Mouse (Mus musculus) right cerebral cortex, postnatal 10 days (tissue): Measurements from ENCODE around the gene Bdh1.
A peak's percentile ranks its signal among the peaks of the same experiment; 100 is the strongest.
"Not testable (repeated sequence)": the region's sequence is repeated elsewhere in the genome, so short reads cannot be mapped to it uniquely, and the experiment has no call there.

ENCODE experiments used
- DNase-seq, 2 experiments: peaks; one replicate each; pipeline ENCODE4 v3.0.0; 2021; ENCODE audit warnings: low spot score in 2 of 2

Bdh1 gene

DNA sequence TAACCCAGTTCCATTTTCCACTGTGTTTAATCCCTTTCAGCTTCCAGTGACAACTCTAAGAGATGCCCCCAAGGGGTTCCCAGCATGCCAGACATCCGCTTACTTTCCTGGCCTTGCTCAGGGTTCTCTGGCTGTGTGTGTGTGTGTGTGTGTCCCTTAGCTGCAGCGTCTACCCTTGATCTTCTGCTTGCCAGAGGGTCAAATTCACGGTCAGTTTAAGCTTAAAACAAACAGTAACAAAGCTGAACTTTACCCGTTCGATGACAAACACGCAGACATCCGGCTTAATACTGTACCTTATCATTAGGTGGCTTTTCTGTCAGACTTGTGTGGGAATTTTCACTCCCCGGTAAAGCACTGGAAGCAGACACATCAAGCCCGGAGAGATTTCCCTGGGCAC lies at the start of gene Bdh1:
Gene Bdh1, plus strand, starts transcription at position 281 of the 400 bp plus-strand sequence.
- DNase-seq: no peak

- peak in 1 of 2 experiments; percentile 44 for DNase-seq
These were observed 49.8 kb upstream of the Bdh1 start for GRCm38 (mm10) chr16:31372316-31372715.

DNA sequence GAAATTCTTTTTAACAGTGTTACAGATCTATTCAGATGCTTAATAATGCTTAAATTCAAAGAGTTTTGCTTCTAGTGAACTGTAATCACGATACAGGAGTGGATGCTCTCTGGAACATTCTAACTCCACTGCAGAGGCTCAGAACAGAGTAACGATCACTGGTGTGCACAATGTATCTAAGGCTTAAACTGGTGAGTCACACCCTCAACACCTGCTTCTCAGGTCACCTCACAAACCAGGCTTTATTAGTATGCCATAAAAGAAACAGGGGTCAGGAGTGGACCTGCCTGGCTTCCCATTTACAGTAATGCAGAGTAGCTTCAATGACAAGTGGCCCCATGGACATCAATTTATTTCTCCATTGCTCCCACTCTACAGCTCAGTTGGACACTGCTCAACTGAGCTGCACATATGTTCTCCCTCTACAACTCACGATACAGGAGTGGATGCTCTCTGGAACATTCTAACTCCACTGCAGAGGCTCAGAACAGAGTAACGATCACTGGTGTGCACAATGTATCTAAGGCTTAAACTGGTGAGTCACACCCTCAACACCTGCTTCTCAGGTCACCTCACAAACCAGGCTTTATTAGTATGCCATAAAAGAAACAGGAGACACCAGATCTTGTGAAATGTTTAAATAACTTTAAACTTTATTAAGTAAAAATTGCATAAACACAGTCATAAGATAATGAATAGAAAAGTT lies 46.0 kb upstream of the Bdh1 start:
- DNase-seq: not testable (repeated sequence)

GRCm38 (mm10) chr16:31388269-31388668 lies 33.8 kb upstream of the Bdh1 start:
- DNase-seq: not testable (repeated sequence)

DNA sequence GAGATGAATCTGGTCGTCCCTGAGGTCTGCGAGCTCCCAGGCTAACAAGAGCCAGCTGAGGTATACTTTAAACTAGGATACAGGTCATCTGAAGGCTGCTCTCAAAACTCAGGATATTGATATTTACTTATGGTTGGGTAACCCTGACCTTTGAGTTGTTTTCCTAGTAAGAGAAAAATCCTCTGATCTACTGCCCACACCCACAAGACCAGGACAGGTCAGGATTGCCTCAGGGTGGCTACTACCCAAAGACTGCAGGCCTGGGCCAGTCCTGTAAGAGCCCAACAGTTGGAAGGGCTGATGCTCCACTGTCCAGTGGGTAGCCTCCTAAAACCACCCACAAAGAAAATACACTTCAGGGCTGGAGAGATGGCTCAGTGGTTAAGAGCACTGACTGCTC lies 22.8 kb upstream of the Bdh1 start:
- no peak for DNase-seq

DNA sequence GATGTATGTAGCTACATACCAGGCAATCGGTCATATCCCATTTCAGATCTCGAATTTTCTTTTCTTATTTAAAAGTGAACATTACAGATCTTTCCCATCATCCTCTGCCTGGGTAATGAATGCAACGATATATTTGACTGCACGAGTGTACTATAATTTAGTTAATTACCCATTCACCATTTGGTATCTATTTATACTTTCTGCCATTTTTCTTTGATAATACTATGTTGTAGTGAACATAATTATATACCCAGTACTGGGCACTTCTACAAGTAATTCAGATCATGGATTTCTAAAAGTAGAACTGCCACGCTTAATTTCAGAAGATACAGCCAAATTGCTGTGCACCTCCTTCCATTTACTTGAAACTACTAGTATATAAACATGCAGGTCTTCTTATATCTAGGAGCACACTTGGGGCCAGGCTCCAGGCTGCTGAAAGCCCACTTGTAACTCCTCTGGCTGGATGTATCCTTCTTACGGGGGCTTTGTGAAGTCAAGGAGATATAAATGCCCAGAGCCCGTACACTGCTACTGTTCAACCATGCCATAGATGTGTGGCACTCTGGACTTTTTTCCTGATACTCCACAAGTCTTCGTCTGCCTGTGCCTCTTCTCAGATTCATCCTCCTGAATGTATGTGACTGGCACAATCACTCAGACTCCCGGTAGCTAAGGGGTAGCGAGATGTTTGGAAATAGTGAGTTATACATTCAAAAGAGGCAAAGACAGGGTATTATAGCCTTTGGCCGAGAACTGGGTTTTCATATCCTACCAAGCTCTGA lies 21.0 kb upstream of the Bdh1 start:
- DNase-seq: no peak

DNA sequence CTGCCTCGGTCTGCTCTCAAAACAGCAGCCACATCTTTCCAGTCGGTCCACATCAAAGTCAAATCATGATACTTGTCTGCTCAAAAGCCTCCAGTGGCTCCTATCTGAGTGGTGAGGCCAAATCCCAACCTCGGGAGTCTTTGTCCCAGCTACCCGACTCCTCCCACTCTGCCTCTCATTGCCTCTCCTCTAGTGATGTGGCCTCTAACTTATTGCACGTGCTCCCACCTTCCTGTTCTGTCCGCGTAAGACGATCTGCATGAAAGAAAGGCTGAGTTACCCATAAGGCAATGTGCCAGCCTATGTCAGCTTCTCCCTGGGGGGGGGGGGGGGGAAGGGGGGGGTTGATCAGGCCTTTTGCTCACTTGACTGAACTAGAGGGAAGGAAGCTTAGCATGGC lies 20.0 kb upstream of the Bdh1 start:
- no peak for DNase-seq

GRCm38 (mm10) chr16:31403971-31404370 lies 18.1 kb upstream of the Bdh1 start:
- DNase-seq: no peak

DNA sequence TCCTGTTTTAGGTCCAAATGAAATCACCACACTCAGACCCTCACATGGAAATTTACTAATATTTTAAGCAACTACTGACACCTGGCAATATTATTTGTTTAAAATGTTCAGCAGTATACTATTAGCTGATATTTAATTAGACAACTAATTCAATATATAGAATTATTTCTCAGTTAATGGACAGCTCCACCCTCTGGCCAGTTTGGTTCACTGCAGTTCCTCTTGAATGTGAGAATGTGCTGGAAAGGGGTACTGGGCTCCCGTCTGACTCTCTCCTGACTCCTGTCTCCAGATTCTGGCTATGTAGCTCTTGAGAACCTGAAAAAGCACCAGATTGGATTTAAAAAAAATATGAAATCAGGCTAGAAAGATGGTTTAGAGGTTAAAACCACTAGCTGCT lies 17.0 kb upstream of the Bdh1 start:
- no peak for DNase-seq

GRCm38 (mm10) chr16:31407872-31408271 lies 14.2 kb upstream of the Bdh1 start:
- no peak for DNase-seq

DNA sequence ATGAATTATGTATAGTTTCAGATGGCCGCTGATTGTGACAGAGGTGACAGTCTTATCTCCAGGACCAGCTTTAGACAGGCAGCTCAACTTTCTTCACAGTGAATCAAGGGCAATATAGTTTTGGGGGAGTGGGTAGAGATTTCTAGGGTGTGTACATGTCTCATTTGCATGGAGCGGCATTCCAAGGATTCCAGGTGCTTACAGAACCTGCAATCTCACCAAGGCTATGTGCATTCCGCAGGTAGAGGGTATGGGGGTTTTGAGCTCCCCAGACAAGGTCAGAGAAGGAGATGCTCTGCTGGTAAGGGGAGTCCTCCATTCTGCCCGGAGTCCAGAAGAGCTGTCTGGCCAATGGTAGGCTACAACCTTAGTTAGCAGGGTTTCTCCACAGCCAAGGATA lies 11.1 kb upstream of the Bdh1 start:
- no peak for DNase-seq

DNA sequence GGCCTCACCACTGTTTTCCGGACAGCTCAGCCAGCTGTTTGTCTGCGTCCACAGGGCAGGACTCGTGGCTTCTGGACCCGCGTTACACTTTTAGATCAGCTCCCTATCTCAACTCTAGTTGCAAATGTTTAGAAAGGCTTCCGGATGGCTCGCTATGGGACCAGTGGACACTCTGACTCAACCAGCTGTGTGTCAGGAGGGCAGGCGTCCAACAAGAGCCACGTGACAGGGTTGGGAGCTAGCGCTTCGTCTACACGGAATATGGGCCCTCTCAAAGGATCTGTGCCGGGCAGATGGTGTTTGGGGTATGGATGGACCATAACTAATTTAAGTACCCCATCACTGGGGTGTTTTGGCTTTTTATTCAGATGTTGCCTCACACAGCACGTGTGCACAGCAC lies 9.8 kb upstream of the Bdh1 start:
- peak in 1 of 2 experiments; percentile 36 for DNase-seq

DNA sequence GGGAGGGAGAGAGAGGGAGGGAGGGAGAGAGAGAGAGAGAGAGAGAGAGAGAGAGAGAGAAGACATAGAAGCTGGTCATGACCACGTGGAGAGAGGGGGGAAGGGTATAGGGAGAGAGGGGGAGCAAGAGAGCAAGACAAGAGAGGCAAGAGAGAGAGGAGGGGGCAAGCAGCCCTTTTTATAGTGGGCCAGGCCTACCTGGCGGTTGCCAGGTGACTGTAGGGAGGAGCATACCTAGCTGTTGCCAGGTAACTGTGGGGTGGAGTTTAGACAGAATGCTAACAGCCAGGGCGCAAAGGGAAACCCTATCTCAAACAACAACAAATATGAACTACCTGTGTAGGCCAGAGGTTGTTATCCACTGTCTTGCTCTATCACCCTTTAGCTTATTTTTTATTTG lies 8.3 kb upstream of the Bdh1 start:
- peak in 1 of 2 experiments; percentile 11 for DNase-seq

GRCm38 (mm10) chr16:31415885-31416450 lies 6.1 kb upstream of the Bdh1 start:
- peak in 1 of 2 experiments; percentile 12 for DNase-seq

DNA sequence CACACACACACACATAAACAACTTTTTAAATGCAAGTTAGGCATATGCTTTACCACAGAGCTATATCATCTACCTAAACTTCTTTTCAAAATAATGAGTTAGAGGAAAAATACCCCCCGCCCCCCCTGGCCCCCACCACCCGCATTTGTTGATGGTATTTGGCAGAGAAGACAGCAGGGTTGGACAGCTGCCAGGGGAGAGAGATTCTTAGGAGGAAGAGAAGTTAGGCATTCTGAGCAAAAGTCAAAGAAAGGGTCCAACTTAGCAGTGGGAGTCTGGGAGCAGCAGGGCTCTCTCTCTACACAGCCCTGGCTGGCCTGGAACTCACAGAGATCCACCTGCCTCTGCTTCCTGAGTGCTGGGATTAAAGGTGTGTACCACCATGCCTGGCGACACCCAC lies 3.4 kb upstream of the Bdh1 start:
- no peak for DNase-seq

GRCm38 (mm10) chr16:31419457-31419856 lies 2.6 kb upstream of the Bdh1 start:
- no peak for DNase-seq

DNA sequence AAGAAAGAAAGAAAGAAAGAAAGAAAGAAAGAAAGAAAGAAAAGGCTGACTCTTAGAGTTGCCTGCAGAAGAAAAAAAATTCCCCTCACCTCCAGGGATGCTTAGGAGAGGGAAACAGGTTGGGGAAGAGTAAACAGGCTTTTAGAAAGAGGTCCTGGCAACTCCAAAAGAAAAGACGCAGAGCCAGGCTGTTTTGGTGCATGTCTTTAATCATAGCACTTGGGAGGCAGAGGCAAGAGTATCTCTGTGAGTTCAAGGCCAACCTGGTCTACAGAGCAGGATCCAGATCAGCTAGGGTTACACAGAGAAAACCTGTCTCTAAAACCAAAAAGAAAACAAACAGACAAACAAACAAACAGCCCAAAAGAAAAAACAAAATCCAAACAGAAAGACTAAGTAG lies 642 bp downstream of the Bdh1 start:
- no peak for DNase-seq

- no peak for DNase-seq
These were observed 1.3 kb downstream of the Bdh1 start for GRCm38 (mm10) chr16:31423368-31423767.

GRCm38 (mm10) chr16:31424416-31425187 lies 2.5 kb downstream of the Bdh1 start:
- no peak for DNase-seq

DNA sequence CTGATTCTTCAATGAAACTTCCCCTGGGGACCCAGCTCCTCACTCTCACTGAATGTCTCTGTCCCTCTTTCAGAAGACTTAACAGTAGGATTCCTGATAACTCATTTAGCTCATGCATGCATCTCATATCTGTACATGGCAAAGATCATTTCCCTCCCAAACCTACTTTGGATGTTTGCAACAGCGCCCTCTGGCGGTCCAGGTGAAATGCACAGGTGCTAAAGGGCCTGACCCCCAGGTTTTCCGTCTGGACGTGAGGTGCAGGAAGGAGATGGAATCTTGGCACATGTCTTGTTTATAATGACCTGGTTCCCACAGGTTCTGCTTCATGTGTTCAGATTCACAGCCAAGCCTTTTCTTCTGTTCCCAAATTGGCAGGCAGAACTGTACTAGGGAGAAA lies 3.4 kb downstream of the Bdh1 start:
- peak in 1 of 2 experiments; percentile 69 for DNase-seq

- DNase-seq: no peak
These were observed 4.5 kb downstream of the Bdh1 start for GRCm38 (mm10) chr16:31426496-31427126.

- no peak for DNase-seq
These were observed 6.2 kb downstream of the Bdh1 start for GRCm38 (mm10) chr16:31428335-31428674.
